Mouse (Mus musculus): ENCODE measurements around the gene Krt2. TPM values are rescaled to one million over a fixed set of nuclear protein-coding genes. Genes with fewer than 3 reads are reported as not detected.
A peak's percentile ranks its signal among the peaks of the same experiment; 100 is the strongest.

Gene Krt2
- polyA plus RNA-seq, 1 experiment from 2014 or later: not detected

DNA sequence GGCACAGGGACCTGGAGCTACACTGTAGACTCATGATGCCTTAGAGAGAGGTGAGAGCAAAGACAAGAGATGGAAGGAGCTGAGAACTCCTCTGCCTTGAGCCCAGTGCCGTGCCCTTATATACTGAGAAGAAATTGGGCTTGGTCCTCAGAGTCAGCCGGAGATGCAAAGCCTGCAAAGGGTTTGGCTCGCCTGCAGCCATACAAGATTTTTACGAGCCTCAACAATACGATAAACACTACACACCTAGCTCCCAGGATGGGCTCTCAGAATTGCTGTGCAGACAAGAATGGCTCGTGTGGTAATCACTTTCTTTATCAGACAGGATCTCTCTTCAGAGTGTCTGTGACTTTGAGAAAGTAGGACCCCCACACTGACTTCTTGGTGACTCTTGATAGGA lies 32.7 kb upstream of the Krt2 start, which contains the start of gene Krt1:
Gene Krt1 (minus strand): TSS at position 101 of the 400 bp plus-strand sequence.
- Histone ChIP-seq H3K4me1 (ENCODE audit: control insufficient read depth, low read depth, low read length) (no peaks in the 10 kb centered on the region), H3K27me3 (ENCODE audit: control insufficient read depth, insufficient read depth, low read depth, low read length) (peaks cover 22% of the 10 kb centered on the region), H3K4me2 (ENCODE audit: low read depth, low read length) (no peak within 1 kb of the TSS), H3K9ac (ENCODE audit: low read depth, low read length) (no peak within 1 kb of the TSS), H3K36me3 (ENCODE audit: control insufficient read depth, insufficient read depth) (no peaks in the 10 kb centered on the region), H3K4me3 (ENCODE audit: low read depth, low read length) (no peak within 1 kb of the TSS), H3K27ac (ENCODE audit: low read length) (no peak within 1 kb of the TSS), H3K9me3 (replicated peaks; ENCODE audit: control insufficient read depth, low read length) (no peaks in the 10 kb centered on the region)
- no peak for ATAC-seq (ENCODE audit: low read depth)
- 59% methylated on average over 6 of the region's 6 CpGs for WGBS (ENCODE audit: insufficient replicate concordance)

DNA sequence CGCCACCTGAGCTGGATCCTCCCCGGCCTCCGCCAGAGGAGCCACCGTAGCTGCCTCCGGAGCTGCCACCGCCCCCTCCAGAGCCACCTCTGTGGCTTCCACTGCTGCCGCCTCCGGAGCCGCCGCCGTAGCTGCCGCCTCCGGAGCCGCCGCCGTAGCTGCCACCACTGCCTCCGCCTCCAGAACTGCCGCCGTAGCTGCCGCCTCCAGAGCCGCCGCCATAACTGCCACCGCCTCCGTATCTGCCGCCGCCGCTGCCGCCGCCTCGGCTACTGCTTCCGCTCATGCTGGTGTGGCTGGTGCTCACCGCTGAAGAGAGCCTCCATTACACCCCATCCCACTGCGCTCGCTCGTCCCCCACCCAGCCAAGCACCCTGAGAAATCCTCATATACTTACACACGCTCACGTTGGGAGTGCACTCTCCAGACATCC lies 28.0 kb upstream of the Krt2 start:
- Histone ChIP-seq H3K9ac (ENCODE audit: low read depth, low read length) (no peak overlapping the region), H3K4me3 (ENCODE audit: low read depth, low read length) (peak overlapping the region; percentile 22), H3K4me2 (ENCODE audit: low read depth, low read length) (peak overlapping the region; percentile 44), H3K27me3 (ENCODE audit: control insufficient read depth, insufficient read depth, low read depth, low read length) (peaks cover 38% of the 10 kb centered on the region), H3K27ac (ENCODE audit: low read length) (no peak overlapping the region), H3K4me1 (ENCODE audit: control insufficient read depth, low read depth, low read length) (no peaks in the 10 kb centered on the region), H3K9me3 (replicated peaks; ENCODE audit: control insufficient read depth, low read length) (no peaks in the 10 kb centered on the region), H3K36me3 (ENCODE audit: control insufficient read depth, insufficient read depth) (no peaks in the 10 kb centered on the region)
- ATAC-seq (ENCODE audit: low read depth): no peak
- 3% methylated on average over 29 of the region's 37 CpGs for WGBS (ENCODE audit: insufficient replicate concordance)

DNA sequence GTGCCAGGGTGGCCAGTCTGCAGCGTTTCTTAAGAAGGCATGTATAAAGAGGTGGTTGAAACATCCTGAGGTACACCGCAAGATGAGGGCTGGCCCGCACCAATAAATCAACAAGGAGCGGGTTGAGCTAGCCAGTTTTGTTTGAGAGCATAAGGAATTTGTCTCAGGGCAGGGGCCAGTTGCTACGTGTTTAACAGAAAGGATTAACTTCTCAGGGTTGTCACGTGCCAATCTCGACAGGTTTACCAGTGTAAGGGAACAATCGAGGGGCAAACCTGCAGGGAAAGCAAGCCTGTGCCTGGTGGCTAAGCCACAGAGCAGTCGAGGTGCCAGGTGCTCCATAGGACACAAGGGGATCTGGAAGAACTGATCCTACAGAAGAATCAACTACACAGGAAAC lies 25.2 kb upstream of the Krt2 start:
- WGBS (ENCODE audit: insufficient replicate concordance): 52% methylated on average over 9 of the region's 9 CpGs
- no peak overlapping the region for H3K27ac ChIP-seq (ENCODE audit: low read length)
- no peak for ATAC-seq (ENCODE audit: low read depth)
- H3K4me3 ChIP-seq (ENCODE audit: low read depth, low read length): no peak overlapping the region
- H3K4me2 ChIP-seq (ENCODE audit: low read depth, low read length): no peak overlapping the region
- H3K36me3 ChIP-seq (ENCODE audit: control insufficient read depth, insufficient read depth): no peaks in the 10 kb centered on the region
- H3K9ac ChIP-seq (ENCODE audit: low read depth, low read length): no peak overlapping the region
- H3K4me1 ChIP-seq (ENCODE audit: control insufficient read depth, low read depth, low read length): no peaks in the 10 kb centered on the region
- H3K9me3 ChIP-seq (replicated peaks; ENCODE audit: control insufficient read depth, low read length): no peaks in the 10 kb centered on the region
- H3K27me3 ChIP-seq (ENCODE audit: control insufficient read depth, insufficient read depth, low read depth, low read length): peaks cover 38% of the 10 kb centered on the region

DNA sequence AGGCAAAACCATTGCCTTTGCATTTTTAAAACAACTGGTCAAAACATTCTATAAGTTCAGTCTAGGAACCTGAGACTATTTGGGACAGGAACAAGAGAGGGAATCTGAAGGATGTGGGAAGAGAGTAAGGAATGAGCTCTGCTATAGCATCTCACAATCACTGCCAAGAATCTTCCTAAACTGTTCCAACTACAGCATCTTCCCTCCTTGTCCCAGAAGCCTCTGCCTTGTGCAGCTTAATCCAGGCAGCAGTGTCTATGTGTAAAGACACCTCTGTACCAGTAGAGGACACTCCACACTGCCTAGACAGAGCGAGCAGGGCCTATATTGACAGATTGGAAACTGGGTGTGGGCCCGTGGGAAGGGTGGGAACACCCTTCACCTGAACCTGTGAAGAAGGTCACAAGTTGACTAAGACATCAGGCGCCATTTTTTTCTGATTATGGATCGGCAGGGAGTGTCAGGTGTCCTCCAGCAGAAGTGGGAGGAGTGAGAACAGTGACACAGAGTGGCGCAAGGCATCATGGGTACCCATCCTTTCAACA lies 16.9 kb upstream of the Krt2 start:
- Histone ChIP-seq H3K4me1 (ENCODE audit: control insufficient read depth, low read depth, low read length) (no peaks in the 10 kb centered on the region), H3K9ac (ENCODE audit: low read depth, low read length) (no peak overlapping the region), H3K9me3 (replicated peaks; ENCODE audit: control insufficient read depth, low read length) (no peaks in the 10 kb centered on the region), H3K27me3 (ENCODE audit: control insufficient read depth, insufficient read depth, low read depth, low read length) (no peaks in the 10 kb centered on the region), H3K27ac (ENCODE audit: low read length) (no peak overlapping the region), H3K4me3 (ENCODE audit: low read depth, low read length) (no peak overlapping the region), H3K36me3 (ENCODE audit: control insufficient read depth, insufficient read depth) (no peaks in the 10 kb centered on the region), H3K4me2 (ENCODE audit: low read depth, low read length) (no peak overlapping the region)
- no peak for ATAC-seq (ENCODE audit: low read depth)
- 40% methylated on average over 5 of the region's 5 CpGs for WGBS (ENCODE audit: insufficient replicate concordance)

DNA sequence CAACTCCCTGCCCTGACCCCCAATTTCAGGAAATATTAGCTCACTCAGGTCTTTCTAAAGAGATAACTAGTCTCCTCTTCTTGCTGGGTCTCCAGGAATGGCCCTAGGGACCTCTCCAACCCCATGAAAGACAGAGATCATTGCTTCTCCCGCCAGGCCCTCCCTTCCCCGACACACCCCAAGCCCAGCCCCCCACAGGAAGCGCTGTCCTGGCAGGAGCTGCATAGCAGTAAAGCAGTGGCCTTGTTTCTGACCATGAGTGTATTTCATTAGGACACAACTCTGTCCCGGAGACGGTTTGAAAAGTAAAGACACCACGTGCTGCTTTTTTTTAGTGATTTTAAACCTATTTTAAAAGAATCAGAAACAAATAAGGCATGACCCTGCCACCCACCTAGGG lies 15.2 kb upstream of the Krt2 start:
- WGBS (ENCODE audit: insufficient replicate concordance): 31% methylated on average over 6 of the region's 6 CpGs
- H3K9me3 ChIP-seq (replicated peaks; ENCODE audit: control insufficient read depth, low read length): no peaks in the 10 kb centered on the region
- H3K9ac ChIP-seq (ENCODE audit: low read depth, low read length): no peak overlapping the region
- no peak overlapping the region for H3K4me2 ChIP-seq (ENCODE audit: low read depth, low read length)
- H3K4me3 ChIP-seq (ENCODE audit: low read depth, low read length): no peak overlapping the region
- no peaks in the 10 kb centered on the region for H3K4me1 ChIP-seq (ENCODE audit: control insufficient read depth, low read depth, low read length)
- no peaks in the 10 kb centered on the region for H3K36me3 ChIP-seq (ENCODE audit: control insufficient read depth, insufficient read depth)
- H3K27me3 ChIP-seq (ENCODE audit: control insufficient read depth, insufficient read depth, low read depth, low read length): no peaks in the 10 kb centered on the region
- ATAC-seq (ENCODE audit: low read depth): no peak
- H3K27ac ChIP-seq (ENCODE audit: low read length): no peak overlapping the region

DNA sequence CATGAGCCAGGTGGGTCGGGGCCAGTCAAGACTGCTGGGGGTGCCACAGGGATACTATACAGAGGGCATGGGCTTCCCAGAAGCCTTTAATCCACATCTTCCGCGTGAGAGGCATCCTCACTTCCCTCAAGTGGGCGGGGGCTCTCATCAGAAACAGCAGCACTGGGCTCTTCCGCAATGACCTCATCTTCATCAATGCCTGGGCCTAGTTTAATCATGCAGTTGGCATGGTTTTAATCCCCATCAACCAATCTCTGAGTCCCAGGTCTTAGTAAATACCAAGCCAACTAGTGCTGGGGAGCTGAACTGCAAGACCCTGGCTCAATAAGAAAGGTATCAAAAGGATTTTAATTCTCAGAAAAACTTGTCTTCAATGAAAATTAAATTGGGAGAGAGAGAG lies 11.5 kb upstream of the Krt2 start:
- H3K27me3 ChIP-seq (ENCODE audit: control insufficient read depth, insufficient read depth, low read depth, low read length): no peaks in the 10 kb centered on the region
- H3K36me3 ChIP-seq (ENCODE audit: control insufficient read depth, insufficient read depth): no peaks in the 10 kb centered on the region
- no peak overlapping the region for H3K27ac ChIP-seq (ENCODE audit: low read length)
- no peak overlapping the region for H3K9ac ChIP-seq (ENCODE audit: low read depth, low read length)
- no peaks in the 10 kb centered on the region for H3K9me3 ChIP-seq (replicated peaks; ENCODE audit: control insufficient read depth, low read length)
- no peaks in the 10 kb centered on the region for H3K4me1 ChIP-seq (ENCODE audit: control insufficient read depth, low read depth, low read length)
- no peak overlapping the region for H3K4me3 ChIP-seq (ENCODE audit: low read depth, low read length)
- H3K4me2 ChIP-seq (ENCODE audit: low read depth, low read length): no peak overlapping the region
- 44% methylated on average over 5 of the region's 5 CpGs for WGBS (ENCODE audit: insufficient replicate concordance)
- no peak for ATAC-seq (ENCODE audit: low read depth)

DNA sequence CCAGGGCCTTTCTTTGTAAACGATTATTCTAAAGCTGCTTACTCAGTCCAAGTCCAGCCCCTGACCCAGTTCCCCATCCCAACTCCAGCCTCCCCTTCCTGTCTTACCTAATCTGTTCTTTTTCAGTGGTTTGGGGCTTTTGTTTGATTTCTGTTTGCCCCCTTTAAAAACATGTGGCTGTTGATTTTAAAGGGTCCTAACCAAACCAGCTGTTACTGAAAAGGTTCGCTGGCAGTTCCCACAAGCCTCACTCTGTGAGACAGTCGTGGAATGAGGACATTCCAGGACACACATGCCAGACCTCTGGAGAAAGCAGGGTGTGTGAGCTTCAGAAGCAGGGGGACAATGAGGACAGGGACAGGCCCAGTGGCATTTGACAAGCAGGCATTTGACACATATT lies 3.8 kb upstream of the Krt2 start:
- no peak overlapping the region for H3K4me2 ChIP-seq (ENCODE audit: low read depth, low read length)
- 18% methylated on average over 3 of the region's 3 CpGs for WGBS (ENCODE audit: insufficient replicate concordance)

DNA sequence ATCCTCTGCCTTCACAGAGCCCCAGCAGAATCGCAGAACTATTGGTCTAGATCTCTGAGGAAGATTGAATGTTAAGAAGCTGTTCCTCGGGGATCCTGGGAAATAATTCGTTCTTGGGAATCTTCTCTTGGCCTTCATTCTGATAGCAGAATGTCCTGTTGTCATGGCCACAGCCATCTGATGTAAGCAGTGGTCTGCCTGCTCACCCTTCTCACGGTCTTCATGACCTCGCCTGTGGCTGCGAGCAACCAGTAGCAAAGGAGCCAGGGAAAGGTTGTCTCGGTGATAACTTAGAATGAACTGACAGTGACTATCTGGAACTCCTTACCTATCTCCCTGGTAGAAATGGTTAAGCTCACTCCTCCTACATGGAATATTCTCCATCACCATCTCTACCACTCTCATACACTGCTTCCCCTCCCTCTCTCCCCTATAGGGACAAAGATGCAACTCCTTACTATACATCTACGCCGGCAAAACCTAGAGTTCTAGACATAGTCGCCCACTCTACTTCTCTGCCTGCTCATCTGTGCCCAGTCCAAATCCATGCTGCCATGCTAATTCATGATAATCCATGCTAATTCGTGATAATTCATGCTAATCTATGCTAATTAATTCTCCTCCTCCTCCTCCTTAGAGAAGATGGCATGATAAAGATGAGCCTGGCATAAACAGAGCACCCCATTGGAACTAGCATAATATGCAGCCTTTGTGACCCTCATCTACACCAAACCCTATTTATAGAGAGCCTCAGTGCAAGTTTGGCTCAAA lies 14.7 kb downstream of the Krt2 start:
- Histone ChIP-seq H3K4me2 (ENCODE audit: low read depth, low read length) (no peak overlapping the region), H3K36me3 (ENCODE audit: control insufficient read depth, insufficient read depth) (no peaks in the 10 kb centered on the region), H3K9me3 (replicated peaks; ENCODE audit: control insufficient read depth, low read length) (no peaks in the 10 kb centered on the region), H3K27ac (ENCODE audit: low read length) (no peak overlapping the region), H3K27me3 (ENCODE audit: control insufficient read depth, insufficient read depth, low read depth, low read length) (no peaks in the 10 kb centered on the region), H3K4me3 (ENCODE audit: low read depth, low read length) (no peak overlapping the region), H3K4me1 (ENCODE audit: control insufficient read depth, low read depth, low read length) (no peaks in the 10 kb centered on the region), H3K9ac (ENCODE audit: low read depth, low read length) (no peak overlapping the region)
- 52% methylated on average over 11 of the region's 11 CpGs for WGBS (ENCODE audit: insufficient replicate concordance)
- no peak for ATAC-seq (ENCODE audit: low read depth)

More for the DNA sequence above, 3.8 kb upstream of the Krt2 start:
- no peaks in the 10 kb centered on the region for H3K27me3 ChIP-seq (ENCODE audit: control insufficient read depth, insufficient read depth, low read depth, low read length)
- H3K9me3 ChIP-seq (replicated peaks; ENCODE audit: control insufficient read depth, low read length): no peaks in the 10 kb centered on the region
- no peak overlapping the region for H3K9ac ChIP-seq (ENCODE audit: low read depth, low read length)
- no peak overlapping the region for H3K4me3 ChIP-seq (ENCODE audit: low read depth, low read length)
- H3K36me3 ChIP-seq (ENCODE audit: control insufficient read depth, insufficient read depth): no peaks in the 10 kb centered on the region
- no peak overlapping the region for H3K27ac ChIP-seq (ENCODE audit: low read length)
- no peak for ATAC-seq (ENCODE audit: low read depth)
- H3K4me1 ChIP-seq (ENCODE audit: control insufficient read depth, low read depth, low read length): no peaks in the 10 kb centered on the region

DNA sequence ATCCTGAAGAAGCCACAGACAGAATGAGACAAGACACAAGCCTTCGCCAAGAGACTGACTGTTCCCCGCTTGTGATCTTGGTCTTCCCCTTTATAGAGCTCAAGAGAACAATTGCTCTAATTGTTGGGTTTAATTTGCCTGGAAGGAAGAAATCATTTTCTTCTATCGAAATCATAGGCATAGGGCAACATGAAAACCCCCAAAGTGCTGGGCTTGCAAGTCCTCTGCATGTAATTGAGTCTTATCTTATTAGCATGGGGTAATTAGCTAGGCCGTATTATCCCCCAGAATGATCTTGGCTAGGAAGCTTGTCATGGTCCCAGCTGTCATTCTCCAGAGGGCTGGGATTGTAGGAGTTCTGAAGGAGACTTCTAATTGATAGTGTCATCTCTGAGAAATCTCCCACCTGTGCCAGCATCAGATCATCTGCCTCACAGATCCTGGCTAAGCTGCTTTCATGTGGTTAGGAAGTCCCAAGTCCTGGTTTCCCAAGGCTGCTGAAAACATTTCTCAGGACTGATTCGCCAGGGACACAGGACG lies 15.6 kb downstream of the Krt2 start, which contains the start of gene Krt73:
Gene Krt73 (minus strand): TSS at position 51 of the 540 bp plus-strand sequence.
- Histone ChIP-seq H3K4me3 (ENCODE audit: low read depth, low read length) (no peak within 1 kb of the TSS), H3K4me2 (ENCODE audit: low read depth, low read length) (no peak within 1 kb of the TSS), H3K4me1 (ENCODE audit: control insufficient read depth, low read depth, low read length) (no peaks in the 10 kb centered on the region), H3K9ac (ENCODE audit: low read depth, low read length) (no peak within 1 kb of the TSS), H3K9me3 (replicated peaks; ENCODE audit: control insufficient read depth, low read length) (no peaks in the 10 kb centered on the region), H3K27me3 (ENCODE audit: control insufficient read depth, insufficient read depth, low read depth, low read length) (no peaks in the 10 kb centered on the region), H3K27ac (ENCODE audit: low read length) (no peak within 1 kb of the TSS), H3K36me3 (ENCODE audit: control insufficient read depth, insufficient read depth) (no peaks in the 10 kb centered on the region)
- ATAC-seq (ENCODE audit: low read depth): no peak
- 58% methylated on average over 6 of the region's 6 CpGs for WGBS (ENCODE audit: insufficient replicate concordance)
